Mouse (Mus musculus) frontal cortex, postnatal 10 days (tissue): ENCODE measurements at regions not wholly inside any gene's neighbourhood (a gene's known extent, or its start where the extent isn't known, plus 50 kb on each side); places are given as distances from the start of the nearest gene placed in this dataset.
"Not testable (repeated sequence)": the region's sequence is repeated elsewhere in the genome, so short reads cannot be mapped to it uniquely, and the experiment has no call there.

Source experiments
- DNase-seq, 2 experiments: peaks; one replicate each; pipeline ENCODE4 v3.0.0; 2022; ENCODE audit warnings: low spot score in 2 of 2, mixed read lengths in 1 of 2

DNA sequence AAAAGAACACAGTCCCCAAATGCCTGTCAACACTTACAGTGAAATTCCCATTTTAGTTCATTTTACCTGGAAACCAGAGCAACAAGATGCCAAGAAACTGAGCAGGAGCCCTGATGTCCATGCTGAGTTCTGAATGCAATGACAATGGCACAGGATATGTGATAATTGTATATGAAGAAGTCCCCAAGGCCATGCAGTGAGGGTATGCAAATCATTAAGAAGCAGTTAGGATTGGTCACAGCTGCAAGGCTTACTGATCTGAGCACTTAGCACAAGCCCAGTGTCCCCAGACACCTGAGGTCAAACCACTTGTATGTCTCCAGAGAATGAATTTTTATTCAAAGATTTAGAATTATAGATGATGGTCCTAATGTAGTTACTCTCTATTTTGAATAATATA is 419.0 kb upstream of the Tacstd2 start:
- DNase-seq: not testable (repeated sequence)

DNA sequence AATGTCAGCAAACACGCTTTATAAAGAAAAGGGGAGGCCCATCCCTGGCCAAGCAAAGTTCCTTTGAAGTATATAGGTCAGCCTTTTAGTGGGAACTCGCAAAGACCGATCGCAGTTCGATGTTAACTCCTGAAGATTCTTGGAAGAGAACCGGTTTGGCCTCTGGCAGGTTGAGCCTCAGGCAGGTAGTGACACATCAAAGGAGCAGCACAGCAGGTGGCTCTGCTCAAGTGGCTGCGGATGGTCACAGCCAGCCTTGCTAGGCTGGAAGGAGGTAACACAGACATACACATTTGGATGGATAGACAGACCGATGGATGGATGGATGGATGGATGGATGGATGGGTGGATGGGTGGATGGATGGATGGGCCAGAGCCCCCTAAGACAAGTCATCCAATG is 395.9 kb upstream of the Tacstd2 start:
- DNase-seq: not testable (repeated sequence)

DNA sequence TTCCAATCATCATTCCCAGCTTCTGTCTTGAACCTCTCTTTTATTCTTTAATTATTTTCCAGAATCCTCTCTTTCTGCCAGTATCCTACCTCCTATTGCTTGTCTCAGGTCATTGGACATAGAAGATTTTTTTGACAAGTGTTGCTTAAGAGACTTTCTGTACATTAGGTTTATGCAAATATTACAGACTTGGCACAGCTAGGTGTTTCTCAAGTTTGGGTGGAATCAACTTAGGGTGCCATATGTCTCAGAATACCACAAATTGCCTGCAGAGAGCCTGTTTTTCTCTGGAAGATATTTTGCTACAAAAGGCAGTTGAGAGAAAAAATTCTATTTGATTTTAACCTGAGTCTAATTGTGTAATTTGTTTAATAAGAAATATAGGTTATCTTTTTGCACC is 386.9 kb upstream of the Tacstd2 start:
- no peak for DNase-seq

DNA sequence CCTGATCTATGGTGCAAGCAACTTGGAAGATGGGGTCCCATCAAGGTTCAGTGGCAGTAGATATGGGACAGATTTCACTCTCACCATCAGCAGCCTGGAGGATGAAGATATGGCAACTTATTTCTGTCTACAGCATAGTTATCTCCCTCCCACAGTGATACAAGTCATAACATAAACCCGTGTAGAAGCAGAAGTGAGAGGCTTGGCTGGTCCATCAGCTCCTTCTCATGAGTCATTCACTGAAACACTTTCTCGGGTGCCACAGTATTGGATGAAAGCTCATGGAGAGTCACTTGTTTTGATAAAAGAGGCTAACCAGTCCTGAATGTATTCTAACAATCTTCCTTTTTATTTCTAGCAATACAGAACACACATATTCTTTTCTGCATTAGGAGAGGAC is 378.3 kb upstream of the Tacstd2 start:
- DNase-seq: no peak

DNA sequence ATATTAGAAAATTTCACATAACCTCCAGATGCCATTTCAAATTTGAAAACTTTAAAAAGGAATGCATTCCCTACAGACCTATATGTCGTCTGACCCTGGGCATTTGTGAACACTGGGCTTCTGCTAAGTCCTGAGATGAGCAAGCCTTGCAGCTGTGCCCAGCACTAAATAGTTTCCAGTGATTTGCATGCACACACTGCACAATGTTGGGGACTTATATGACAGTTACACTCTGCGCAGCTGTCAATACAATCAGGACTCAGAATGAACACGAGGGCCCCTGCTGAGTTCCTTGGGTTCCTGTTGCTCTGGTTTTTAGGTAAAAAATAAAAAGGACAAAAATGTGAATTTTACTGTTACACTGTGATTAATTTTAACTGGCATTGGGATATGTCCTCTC is 377.7 kb upstream of the Tacstd2 start:
- no peak for DNase-seq

DNA sequence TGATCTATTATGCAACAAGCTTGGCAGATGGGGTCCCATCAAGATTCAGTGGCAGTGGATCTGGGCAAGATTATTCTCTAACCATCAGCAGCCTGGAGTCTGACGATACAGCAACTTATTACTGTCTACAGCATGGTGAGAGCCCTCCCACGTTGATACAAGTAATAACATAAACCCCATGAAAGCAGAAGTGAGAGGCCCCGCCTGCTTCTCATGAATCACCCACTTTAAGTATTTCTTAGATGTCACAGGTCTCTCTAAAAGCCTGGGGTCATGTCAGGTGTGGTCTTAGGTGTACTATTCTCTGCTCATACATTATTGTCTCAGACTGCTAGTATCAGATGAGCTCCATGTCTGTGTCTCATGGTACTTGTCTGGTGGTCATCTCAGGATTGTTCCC is 360.9 kb upstream of the Tacstd2 start:
- DNase-seq: no peak

DNA sequence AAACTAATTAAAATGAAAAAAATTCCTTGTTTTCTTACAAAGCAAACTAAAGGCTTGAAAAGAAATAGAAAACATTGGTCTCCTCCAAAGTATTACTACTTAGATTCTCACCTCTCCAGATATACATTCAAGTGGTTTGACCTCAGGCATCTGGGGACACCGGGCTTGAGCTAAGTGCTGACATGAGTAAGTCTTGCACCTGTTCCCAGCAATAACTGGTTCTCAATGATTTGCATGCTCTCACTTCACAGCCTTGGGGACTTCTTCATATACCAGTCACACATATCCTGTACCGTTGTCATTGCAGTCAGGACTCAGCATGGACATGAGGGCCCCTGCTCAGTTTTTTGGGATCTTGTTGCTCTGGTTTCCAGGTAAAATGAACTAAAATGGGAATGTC is 360.3 kb upstream of the Tacstd2 start:
- DNase-seq: no peak

DNA sequence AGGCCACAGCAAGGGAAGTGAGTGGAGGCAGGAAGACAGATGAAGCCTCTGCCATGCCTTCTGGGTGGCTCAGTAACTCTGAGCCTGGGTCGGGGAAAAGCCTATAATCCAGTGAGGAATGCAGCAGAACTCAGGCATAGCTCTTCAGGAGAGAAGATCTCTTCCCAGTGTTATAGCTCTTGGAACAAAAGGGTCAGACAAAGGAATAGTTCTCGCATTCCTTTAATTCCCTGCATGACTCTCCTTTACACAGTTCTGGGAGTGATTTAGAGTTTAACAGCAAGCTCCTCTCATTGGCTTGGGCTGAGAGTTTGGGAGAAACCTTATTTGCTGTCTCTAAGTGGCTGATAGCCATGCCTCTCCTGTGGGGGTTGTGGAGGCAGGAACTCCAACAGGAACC is 352.0 kb upstream of the Tacstd2 start:
- no peak for DNase-seq

DNA sequence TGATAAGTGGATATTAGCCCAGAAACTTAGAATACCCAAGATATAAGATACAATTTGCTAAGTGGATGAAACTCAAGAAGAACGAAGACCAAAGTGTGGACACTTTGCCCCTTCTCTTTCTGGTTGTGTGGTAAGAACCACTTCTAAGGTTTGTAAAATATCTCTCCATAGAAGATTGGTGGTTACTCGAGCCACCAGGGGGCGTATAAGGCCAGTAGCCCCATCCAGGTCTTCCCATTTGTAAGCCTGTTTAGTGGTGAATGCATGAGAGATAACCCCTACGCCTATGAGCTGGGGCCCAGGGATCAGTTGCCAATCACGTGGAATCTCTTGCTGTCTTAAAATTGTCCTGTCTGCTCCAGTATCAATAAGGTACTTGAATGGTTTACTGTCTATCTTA is 349.3 kb upstream of the Tacstd2 start:
- DNase-seq: no peak

DNA sequence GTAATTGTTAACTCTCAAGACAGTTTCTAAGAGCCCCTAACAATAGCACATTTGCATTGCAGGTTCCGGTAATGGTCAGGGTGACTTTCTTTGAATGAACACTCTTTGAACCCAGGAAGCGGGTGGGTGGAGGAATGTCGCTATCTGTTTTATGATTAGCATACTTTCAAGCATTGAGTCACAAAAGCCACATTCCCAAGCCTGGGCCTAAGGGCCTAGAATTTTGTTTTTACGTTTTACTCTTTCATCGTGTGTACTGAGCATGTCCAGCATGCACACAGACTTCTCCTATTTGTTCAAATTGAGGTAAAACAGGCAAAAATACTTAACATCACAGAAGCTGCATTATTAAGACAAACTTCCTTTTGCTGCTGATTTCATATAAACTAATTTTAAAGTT is 345.9 kb upstream of the Tacstd2 start:
- DNase-seq: not testable (repeated sequence)

DNA sequence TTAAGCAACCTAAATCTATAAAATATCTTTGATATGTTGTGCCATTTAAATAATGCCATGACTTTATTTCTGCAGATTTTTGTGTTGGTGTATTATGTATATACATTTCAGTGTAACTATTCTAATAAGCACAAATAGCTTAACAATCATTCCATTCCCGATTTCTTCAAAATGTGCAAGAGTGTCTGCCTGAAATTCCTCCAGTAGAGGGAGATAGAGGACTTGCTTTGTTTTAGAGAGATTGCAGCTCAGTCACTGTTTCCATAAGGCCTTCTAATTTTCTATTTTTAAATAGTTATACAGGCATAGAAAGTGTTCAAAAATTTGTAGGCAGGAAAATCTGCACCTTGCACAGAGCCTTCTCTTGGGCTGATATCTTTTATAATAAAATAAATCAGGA is 322.3 kb upstream of the Tacstd2 start:
- DNase-seq: not testable (repeated sequence)

DNA sequence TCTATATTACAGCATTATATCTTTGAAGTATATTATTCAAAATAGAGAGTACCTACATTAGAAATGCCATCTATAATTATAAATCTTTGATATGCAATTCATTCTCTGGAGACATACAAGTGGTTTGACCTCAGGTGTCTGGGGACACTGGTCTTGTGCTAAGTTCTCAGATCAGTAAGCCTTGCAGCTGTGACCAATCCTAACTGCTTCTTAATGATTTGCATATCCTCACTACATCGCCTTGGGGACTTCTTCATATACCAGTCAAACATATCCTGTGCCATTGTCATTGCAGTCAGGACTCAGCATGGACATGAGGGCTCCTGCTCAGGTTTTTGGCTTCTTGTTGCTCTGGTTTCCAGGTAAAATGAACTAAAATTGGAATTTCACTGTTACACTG is 303.9 kb upstream of the Tacstd2 start:
- not testable (repeated sequence) for DNase-seq

DNA sequence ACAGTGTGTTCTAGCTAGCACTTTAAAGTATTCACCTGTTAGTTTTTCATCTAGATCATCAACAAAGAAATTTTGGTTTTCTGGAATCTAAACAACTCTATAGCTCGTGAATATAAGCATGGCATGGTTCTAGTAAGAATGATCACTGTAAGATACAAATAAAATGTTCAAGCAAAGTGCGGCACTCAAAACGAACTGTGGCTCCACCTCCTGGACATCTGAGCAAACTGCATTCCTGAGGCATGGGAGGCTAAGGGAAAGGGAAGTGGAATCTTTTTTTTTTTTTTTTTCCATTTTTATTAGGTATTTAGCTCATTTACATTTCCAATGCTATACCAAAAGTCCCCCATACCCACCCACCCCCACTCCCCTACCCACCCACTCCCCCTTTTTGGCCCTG is 276.9 kb upstream of the Tacstd2 start:
- DNase-seq: peak in 1 of 2 experiments; percentile 13

DNA sequence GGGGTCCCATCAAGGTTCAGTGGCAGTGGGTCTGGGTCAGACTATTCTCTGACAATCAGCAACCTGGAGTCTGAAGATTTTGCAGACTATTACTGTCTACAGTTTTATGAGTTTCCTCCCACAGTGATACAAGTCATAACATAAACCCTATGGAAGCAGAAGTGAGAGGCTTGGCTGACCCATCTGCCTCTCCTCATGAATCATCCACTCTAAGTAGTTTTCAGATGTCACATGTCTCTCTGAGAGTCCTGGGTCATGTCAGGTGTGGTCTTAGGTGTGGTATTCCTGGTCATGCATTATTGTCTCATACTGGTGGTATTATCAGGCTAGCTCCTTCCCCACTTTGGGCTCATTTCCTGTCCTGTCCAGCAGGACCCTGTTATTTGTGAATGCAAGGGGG is 255.8 kb upstream of the Tacstd2 start:
- DNase-seq: no peak

DNA sequence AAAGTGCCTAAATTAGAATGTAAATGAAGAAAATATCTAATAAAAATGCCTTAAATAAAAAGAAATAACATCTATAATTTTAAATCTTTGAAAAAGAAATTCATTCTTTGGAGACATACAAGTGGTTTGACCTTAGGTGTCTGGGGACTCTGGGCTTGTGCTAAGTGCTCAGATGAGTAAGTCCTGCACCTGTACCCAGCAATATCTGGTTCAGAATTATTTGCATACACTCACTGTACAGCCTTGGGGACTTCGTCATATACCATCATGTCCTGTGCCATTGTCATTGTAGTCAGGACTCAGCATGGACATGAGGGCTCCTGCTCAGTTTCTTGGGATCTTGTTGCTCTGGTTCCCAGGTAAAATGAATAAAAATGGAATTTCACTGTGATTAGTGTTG is 255.1 kb upstream of the Tacstd2 start:
- no peak for DNase-seq

DNA sequence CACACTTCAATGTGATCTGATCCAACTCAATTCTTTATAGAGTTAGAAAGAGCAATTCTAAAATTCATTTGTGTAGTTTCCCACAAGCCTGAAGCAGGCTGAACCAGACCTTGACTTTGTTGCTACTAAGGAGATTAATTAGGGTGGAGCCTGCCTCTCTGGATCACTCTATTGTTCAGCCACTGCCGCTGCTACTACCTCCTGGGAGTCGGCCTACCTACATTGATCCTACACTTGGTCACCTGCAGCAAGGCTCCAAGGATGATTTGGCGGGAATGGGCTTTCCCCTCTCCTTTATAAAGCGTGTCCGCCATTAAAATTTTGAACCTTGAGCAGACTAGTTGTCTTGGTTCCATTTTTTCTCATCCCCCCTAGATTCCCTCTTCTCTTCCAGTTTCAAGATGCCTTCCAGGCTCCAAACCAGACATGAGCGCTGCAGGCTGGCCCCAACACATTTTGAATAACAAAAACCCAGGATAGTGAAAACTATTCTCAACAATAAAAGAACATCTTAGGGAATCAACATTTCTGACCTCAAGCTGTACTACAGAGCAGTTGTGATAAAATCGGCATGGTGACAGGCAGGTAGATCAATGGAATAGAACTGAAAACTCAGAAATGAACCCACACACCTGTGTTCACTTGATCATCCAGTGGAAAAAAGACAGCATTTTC is 251.6 kb upstream of the Tacstd2 start:
- DNase-seq: no peak

DNA sequence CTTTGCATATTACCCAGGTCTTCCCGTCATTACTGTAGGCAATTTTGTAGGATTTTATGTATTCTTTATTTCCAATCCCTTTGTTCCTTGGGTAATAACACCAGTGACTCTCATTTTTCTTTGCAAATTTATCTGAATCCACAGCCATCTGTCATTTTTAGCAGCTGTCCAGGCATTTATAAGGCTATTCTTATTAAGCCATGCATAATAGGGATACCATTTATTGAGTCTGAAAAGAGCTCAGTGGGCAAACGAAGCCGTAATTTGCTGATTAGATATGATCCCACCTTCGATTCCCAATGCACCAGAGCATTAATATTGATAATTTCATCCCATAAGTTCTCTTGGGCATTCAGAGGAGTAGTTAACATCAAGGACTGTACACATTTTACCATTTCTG is 243.3 kb upstream of the Tacstd2 start:
- no peak for DNase-seq

DNA sequence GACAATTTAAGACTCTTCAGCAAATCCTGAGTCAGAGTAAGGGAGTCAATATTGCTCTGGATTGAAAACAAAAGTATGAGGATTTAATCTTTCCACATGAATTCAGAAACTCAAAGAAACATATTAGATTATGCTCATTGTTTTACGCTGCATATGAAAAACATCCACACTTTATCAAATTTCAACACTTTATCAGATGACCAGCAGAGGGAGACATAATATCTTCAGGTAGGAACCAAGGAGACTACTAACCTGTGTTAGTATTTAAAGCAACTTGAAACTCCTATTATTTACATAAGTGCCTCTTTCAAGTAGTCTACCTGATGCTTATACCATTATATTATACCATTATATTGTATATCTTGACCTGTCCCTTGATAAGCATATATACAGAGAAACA is 218.5 kb upstream of the Tacstd2 start:
- not testable (repeated sequence) for DNase-seq

DNA sequence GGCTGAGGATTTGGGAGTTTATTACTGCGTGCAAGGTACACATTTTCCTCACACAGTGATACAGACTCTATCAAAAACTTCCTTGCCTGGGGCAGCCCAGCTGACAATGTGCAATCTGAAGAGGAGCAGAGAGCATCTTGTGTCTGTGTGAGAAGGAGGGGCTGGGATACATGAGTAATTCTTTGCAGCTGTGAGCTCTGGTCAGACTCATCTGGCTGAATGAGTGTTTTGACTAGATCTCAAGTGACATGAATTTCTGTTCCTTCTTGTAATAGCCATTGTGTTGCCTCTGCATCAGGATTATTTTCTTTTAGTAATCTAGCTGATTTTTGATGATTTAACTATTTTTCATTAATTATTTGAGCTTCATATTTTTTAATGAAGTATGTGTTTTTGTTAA is 190.0 kb upstream of the Tacstd2 start:
- DNase-seq: no peak

DNA sequence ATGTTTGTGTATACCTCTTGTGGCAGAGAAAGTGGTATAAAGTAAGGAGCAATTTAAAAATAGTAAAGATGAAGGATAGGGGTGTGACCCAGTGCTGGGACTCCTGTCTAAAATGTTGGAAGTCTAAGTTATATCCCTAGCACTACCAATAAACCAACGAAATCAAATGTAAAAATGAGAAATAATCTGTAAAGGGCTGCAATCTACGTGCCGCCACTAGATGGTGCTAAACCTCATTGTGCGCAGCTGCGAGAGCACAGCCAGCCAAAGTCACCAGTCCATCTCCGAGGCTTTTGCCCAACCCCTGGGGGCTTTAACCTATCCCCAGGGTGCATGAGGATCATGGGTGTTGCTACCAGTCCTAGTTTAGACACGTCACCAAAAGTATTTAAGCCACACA is 163.4 kb upstream of the Tacstd2 start:
- DNase-seq: not testable (repeated sequence)

DNA sequence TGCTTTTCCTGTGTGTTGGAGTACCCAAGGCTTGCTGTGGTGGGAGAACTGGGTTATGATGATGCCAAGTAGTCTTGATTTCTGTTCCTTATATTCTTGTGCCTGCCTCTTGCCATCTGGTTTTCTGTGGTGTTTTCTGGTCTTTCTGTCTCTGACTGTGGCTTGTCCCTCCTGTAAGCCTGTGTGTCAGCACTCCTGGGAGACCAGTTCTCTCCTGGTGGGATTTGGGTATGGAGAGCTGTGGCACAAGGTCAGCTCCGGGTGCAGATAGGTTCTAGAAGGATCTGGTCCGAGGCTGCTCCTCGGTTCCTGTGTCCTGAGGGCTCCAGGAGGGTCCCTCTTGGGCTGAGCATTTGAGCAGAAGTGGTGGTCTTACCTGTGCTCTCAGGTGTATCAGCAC is 155.4 kb upstream of the Tacstd2 start:
- not testable (repeated sequence) for DNase-seq

DNA sequence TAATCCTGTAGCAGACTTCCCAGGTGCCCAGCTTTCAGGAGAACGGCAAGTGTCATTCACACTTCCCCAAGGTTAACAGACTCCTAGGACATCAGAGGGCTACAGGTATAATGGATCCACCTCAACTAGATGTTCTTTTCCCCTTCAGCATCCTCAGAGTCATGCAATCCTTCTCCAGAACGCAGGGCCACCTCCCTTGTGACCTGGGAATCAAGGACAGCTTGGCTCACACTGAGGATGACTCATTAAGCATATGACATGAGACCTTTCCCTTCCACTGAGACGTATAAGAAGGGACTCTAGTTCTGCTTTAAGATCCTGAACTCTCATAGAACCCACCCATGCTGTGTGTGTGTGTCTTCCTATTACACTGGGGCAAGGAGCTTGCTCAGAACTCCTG is 147.5 kb upstream of the Tacstd2 start:
- not testable (repeated sequence) for DNase-seq

DNA sequence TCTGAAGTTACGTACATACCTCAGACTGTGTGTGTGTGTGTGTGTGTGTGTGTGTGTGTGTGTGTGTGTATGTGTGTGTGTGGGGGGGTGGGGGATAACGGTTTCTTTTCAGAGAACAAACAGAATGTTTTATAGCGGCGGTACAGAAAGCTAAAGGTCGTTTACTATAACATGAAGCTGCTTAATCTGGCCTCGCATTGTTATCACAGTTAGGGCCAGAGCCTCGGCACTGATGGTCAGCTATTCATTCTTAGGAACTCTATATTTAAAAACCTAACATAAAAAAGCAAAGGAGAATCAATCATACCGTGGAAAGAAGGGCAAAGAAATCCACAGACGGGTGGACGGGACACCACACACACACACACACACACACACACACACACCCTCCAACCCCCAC is 146.0 kb upstream of the Tacstd2 start:
- DNase-seq: not testable (repeated sequence)

DNA sequence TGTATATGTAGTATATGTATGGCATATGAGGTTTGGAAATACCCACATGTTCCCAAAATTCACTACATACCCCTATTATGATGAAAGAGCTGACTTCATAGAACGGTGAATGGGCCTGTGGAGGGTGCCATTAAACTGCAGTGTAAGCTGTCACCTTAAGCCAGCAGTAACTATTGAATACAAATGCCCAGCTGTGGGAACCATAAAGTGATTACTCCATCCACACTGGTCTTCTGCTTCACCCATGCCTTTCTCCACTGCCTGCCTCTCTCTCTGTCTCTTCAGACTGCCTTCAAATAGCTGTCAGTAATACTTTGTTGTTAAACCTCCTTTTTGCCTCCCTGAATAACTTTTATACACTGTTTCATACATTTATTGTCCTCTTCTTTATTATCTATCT is 143.5 kb upstream of the Tacstd2 start:
- DNase-seq: not testable (repeated sequence)
